Mouse (Mus musculus) lung, embryonic 15.5 days (tissue): ENCODE results near the gene Zfp781. TPM values are rescaled to one million over a fixed set of nuclear protein-coding genes. Genes with fewer than 3 reads are reported as not detected.
"Not testable (repeated sequence)": the region's sequence is repeated elsewhere in the genome, so short reads cannot be mapped to it uniquely, and the experiment has no call there.

Experiments
- ATAC-seq: fragments of 200-750 bp; cut with Nextera tagmentation; 2 replicates; pipeline ENCODE4 v1.8.0; 2017; ENCODE audit warnings: moderate number of reproducible peaks, borderline replicate concordance; ENCODE audit not compliant: low FRiP score, low TSS enrichment; ENCODE audit errors: extremely low read depth
- H3K27ac ChIP-seq: fragments of 300-500 bp; sonication (generic); 2 replicates; pipeline ENCODE4 v1.5.1; 2015; ENCODE audit warnings: moderate library complexity, mild to moderate bottlenecking, inconsistent platforms
- H3K27me3 ChIP-seq: fragments of 300-500 bp; sonication (generic); 2 replicates; pipeline ENCODE4 v1.6.1; 2015; ENCODE audit warnings: inconsistent platforms
- H3K36me3 ChIP-seq: fragments of 300-500 bp; sonication (generic); 2 replicates; pipeline ENCODE4 v1.6.1; 2015; ENCODE audit warnings: inconsistent platforms
- H3K4me1 ChIP-seq: fragments of 300-500 bp; sonication (generic); 2 replicates; pipeline ENCODE4 v1.6.1; 2015; ENCODE audit warnings: inconsistent platforms
- H3K4me2 ChIP-seq: fragments of 300-500 bp; sonication (generic); 2 replicates; pipeline ENCODE4 v1.6.1; 2015; ENCODE audit warnings: inconsistent platforms, mild to moderate bottlenecking, moderate library complexity
- H3K4me3 ChIP-seq: fragments of 300-500 bp; sonication (generic); 2 replicates; pipeline ENCODE4 v1.5.1; 2015; ENCODE audit warnings: mild to moderate bottlenecking, inconsistent platforms
- H3K9ac ChIP-seq: fragments of 300-500 bp; sonication (generic); 2 replicates; pipeline ENCODE4 v1.6.1; 2015; ENCODE audit warnings: inconsistent platforms
- H3K9me3 ChIP-seq: fragments of 300-500 bp; sonication (generic); 2 replicates; pipeline ENCODE4 v1.6.1; 2016; ENCODE audit warnings: inconsistent platforms
- WGBS: fragments of 180-500 bp; shearing (Covaris S2); methylation state at CpG from one replicate; pipeline ENCODE4 v1.1.7; 2015; 5-methylcytosine and 5-hydroxymethylcytosine counted together
- polyA plus RNA-seq: library from polyadenylated mRNA; unstranded; fragments of >200 nt; fragmentation: Nextera tagmentation; extraction: Ambion mirVana; gene quantifications from 2 replicates; pipeline ENCODE4 v1.2.1, GENCODE M21; 2015

Gene Zfp781
- polyA plus RNA-seq = 2.9 and 5.1 TPM in 2 replicates

- not testable (repeated sequence) for H3K4me3 ChIP-seq, H3K4me1 ChIP-seq, H3K36me3 ChIP-seq, H3K9me3 ChIP-seq, H3K27ac ChIP-seq, H3K9ac ChIP-seq, H3K27me3 ChIP-seq, H3K4me2 ChIP-seq
- no CpG with 5 or more reads among the region's 43 CpGs for WGBS
- peak; percentile 97 for ATAC-seq
Measured at GRCm38 (mm10) chr10:81929842-81930743, at the start of gene Zfp781. Zfp781 (minus strand) TSS chr10:81930480.

GRCm38 (mm10) chr10:81978365-81979003 lies 48.2 kb upstream of the Zfp781 start:
- H3K27me3 ChIP-seq, ATAC-seq, H3K4me1 ChIP-seq, H3K27ac ChIP-seq, H3K9me3 ChIP-seq, H3K4me3 ChIP-seq, H3K4me2 ChIP-seq, H3K36me3 ChIP-seq, H3K9ac ChIP-seq: not testable (repeated sequence)
- no CpG with 5 or more reads among the region's 44 CpGs for WGBS

GRCm38 (mm10) chr10:81930744-81931118 lies 451 bp upstream of the Zfp781 start:
- H3K9ac ChIP-seq, H3K9me3 ChIP-seq, H3K27me3 ChIP-seq, H3K4me1 ChIP-seq, H3K27ac ChIP-seq, H3K4me2 ChIP-seq, H3K36me3 ChIP-seq, H3K4me3 ChIP-seq: not testable (repeated sequence)
- WGBS = no CpG with 5 or more reads among the region's 3 CpGs
- ATAC-seq = peak; percentile 28; the same call in 1 of the 2 replicates

GRCm38 (mm10) chr10:81863409-81864407 lies 66.6 kb downstream of the Zfp781 start, which contains the start of gene Gm32687:
Gm32687 (plus strand) TSS chr10:81863934.
- not testable (repeated sequence) for H3K9me3 ChIP-seq

More at GRCm38 (mm10) chr10:81863409-81864407, 66.6 kb downstream of the Zfp781 start, which contains the start of gene Gm32687:
- not testable (repeated sequence) for H3K27me3 ChIP-seq, H3K4me3 ChIP-seq, H3K9ac ChIP-seq, H3K27ac ChIP-seq, H3K4me1 ChIP-seq, H3K36me3 ChIP-seq, H3K4me2 ChIP-seq
- ATAC-seq = peak; percentile 100
- WGBS = 28% methylated on average over 6 of the region's 49 CpGs

Other genes with a start within 250 kb of the Zfp781 start
- gene Zfp433, start 225.7 kb downstream of the Zfp781 start, polyA plus RNA-seq = 17.7 and 18.0 TPM in 2 replicates
- 10.0 and 11.4 TPM in 2 replicates for gene Gm3055, start 159.3 kb downstream of the Zfp781 start, polyA plus RNA-seq
- gene Gm4767, start 118.3 kb downstream of the Zfp781 start, polyA plus RNA-seq = 3.5 and 5.2 TPM in 2 replicates
- 9.5 and 10.5 TPM in 2 replicates for gene Gm32687, start 66.5 kb downstream of the Zfp781 start, polyA plus RNA-seq
- 16.0 and 16.7 TPM in 2 replicates for gene Zfp873, start 117.6 kb upstream of the Zfp781 start, polyA plus RNA-seq
- gene BC024063, start 152.9 kb upstream of the Zfp781 start, polyA plus RNA-seq = 5.9 and 6.5 TPM in 2 replicates
- 6.8 and 7.2 TPM in 2 replicates for gene AU041133, start 197.5 kb upstream of the Zfp781 start, polyA plus RNA-seq